Mouse (Mus musculus) heart, postnatal 14 days (tissue): ENCODE measurements around the gene Sftpd. TPM values are rescaled to one million over a fixed set of nuclear protein-coding genes. Genes with fewer than 3 reads are reported as not detected.

Experiments used
- DNase-seq, 2 experiments: peaks; one replicate each; pipeline ENCODE4 v3.0.0; 2021 to 2022
- intact Hi-C: fragments of 180-260 bp; cut with DNase I; formaldehyde crosslinking; loops from one replicate; pipeline ENCODE4 v1.15.1; 2025
- long read RNA-seq, 2 experiments: library from polyadenylated mRNA; stranded (forward); transcript quantifications; one replicate each; pipeline ENCODE4 v2.0.0; 2021
- total RNA-seq, 2 experiments: library from RNA; stranded (reverse); gene quantifications; 2 replicates each; pipeline ENCODE4 v1.2.3; 2021

Sftpd gene
- under 1 TPM in 1 of 2 experiments, not detected in 1; 0.86 TPM for total RNA-seq
- long read RNA-seq, experiment 1 = 0 reads
- long read RNA-seq, experiment 2 = 0 reads

DNA sequence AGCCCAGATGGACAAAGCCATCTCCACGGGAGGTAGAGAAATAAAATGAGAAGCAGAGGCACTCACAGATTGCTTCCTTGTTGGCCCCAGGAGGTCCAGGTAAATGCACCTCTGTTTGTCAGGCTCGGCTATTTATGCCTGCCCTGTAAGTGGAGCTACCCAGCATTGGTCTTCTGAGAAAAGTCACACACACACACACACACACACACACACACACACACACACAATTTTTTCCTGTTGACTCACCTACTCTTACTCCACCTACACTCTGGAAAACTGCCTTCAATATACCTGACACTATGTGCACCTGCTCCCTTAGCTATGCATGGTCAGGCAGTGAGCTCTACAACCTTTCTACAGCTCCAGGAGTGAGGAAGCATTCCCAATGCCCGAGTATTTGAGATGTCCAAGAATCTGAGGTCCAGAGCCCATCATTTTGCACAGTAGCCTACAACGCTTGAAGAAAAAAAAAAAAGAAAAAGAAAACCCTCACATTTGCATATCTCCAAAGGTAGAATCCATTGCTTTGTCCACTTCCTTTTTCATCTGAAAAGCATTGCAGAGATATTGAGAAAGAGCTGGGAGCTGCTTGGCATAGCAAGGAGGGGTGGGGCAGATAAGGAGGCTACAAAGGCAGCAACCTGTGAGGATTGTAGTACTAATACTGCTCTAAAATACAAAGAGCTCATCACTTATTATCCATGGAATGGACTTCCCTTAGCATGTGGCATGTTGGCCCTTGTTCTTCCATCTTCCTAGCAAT lies at the start of gene Sftpd:
TSS of gene Sftpd (minus strand) at position 91 of the 763 bp plus-strand sequence.
- intact Hi-C loops = no loop called here
- no peak for DNase-seq

DNA sequence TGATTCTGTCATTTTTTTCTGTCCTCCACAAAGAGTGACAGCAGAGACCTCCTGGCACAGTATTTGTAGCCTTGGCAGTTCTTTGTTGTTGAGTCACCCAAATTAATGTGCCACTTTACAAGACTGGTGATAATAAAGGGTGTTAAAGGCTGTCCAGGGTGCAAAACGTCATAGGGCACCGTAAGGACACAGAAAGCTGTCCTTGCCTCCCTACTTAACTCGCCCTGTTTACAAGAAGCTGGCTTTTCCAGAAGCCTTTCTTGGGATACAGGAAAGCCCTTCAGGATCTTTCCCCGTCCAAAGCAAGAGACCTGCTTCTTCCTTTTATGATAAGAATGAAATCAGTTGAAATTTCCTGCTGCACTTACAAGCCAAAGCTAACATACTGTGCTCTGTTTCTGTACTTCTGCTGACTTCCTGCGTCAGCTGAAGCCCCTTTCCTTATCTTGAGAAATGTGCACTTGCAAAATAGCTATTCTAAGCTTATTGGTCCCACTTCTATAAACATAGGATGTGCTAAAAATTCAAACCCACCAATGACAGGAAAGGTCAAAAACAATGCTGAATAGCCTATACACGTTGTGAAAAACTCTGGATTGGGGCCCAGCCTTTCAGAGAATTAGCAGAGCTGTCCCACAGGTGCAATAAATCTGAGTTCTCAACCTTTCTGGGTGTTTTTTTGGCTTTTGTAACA lies 13.2 kb upstream of the Sftpd start:
- intact Hi-C loops = no loop called here
- DNase-seq = peak in 1 of 2 experiments; percentile 5

DNA sequence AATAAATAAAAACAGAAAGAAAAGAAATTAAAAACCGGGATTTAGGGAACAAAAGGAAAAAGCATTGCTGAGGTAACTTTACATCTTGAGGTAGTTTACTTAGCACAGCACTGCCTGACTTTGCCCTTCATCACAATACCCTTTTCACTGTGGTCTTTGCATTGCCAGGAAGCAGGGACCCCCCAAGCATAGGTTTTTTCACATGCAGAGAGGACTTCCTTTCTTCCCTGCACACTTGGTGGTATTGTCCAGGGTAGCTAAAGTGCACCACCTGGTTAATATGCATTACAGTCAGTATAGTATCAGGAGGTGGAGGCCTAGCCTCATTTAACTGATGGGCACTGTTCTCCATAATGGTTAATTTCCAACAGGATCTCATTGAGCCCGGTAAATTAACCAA lies 4.5 kb upstream of the Sftpd start:
- intact Hi-C loops = no loop called here
- DNase-seq = no peak

DNA sequence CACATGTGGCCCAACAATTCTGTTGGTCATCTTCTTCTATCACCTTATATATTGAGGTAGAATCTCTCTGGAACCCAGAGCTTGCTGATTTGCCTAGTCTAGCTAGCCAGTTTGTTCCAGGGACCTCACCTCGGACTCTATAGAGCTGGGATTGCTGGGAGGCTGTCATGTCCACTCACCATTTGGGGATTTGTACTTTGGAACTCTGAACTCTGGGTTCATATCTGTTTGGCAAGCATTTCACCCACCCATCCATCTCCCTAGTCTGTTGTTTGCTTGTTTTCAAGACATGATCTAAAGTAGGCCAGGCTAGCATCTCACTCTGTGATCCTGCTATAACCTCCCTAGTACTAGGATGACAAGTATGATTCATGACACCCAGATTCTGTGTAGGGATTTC lies 10.1 kb downstream of the Sftpd start:
- intact Hi-C loops = no loop called here
- DNase-seq = no peak

DNA sequence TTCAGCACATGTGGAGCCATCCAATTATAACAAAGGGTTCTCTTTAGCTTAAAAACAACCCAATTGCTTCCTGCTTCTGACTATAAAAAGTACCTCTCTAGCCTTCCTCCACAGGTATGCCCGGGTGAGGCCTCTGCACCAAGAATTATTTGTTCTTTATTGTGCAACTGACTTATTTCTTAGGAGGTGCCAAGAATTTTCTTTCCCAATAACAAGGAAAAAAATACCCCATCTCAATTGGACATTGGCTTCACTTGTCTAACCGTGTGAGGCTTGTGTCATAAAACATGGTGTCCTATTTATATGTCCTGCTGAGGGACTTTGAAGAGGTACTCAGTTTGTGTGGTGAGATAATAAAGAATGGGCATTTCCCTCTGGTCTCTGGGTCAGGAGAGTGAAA lies 14.4 kb downstream of the Sftpd start:
- no peak for DNase-seq
- intact Hi-C loops = no loop called here

DNA sequence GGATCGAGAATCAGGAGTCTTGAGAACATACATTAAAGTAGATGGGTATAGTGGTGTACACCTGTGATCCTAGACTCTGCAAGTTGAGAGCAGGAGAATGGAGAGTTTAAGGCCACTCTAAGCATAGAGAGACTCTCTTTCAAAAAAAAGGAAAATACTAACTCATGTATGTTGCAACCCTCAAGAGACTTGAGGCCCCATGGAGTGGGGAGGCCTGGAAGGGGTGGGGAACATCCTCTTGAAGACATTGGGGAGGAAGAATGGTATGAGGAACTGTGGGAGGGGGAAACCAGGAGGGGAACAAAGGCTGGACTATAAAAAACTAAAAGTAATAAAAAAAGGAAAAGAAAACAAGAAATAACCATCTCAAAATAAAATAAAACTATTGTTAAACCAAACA lies 16.4 kb downstream of the Sftpd start:
- no peak for DNase-seq
- intact Hi-C loops = no loop called here

DNA sequence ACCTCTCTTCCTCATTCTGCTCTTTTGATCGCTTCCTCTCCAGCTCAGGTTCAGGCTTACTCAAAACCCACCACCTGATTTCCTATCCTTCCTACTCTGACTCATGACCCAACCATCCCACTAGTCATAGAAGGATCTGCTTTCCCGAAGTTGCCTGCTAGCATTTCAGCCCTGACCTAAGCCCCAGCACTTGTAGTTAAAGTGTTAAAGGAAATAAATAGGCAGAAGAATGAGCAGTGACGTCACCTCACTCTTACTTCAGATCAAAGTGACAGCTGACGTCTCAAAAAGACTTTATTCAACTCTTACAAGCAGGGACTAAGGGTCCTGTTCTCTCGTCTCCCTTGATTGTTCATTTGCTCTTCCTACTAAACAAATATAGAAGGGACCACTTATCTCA lies 17.7 kb downstream of the Sftpd start:
- intact Hi-C loops = no loop called here
- no peak for DNase-seq

DNA sequence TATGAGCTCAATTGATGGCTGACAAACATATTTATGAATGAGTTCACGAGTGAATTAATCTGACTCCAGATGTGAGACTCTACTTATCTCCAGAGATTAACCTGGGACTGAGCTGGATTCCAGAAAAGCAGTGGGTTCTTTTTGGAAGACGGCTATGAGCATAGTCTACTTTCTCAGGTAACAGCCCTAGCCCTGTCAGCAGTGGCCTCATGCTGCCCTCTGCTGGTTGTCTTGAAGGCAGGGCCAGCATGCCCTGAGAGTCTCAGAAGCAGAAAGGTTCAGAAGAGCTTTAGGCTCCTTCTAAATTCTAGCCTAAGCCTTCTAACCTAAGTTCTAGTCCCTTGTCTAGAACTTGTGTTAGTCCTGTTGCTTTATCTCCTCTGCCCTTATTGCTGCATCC lies 22.3 kb downstream of the Sftpd start:
- DNase-seq = peak; percentile 38 to 62
- intact Hi-C loops = loop anchor here (1.0 kb wide), 1 partner anchor 34 kb away; no protein-coding TSS in a partner anchor

DNA sequence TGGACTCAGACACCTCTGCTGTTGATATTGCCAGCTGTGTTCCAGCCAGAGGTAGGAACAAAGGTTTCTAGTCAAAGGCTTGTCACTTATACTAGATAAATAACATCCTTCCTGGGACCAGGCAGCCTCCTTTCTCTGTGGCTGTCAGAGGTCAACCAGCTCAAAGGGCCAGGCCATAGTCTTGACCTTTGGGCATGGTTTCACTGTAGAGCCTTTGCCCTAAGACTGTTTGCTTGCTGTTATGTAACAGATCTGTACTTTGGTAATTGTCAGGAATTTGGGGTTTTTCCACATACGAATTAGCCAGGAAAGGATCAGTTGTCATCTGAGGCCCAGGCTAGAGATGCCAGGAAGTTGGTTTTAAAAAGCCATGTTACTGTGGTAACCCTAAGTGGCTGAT lies 24.2 kb downstream of the Sftpd start:
- intact Hi-C loops = loop anchor here (2.0 kb wide), 1 partner anchor 66 kb away; no protein-coding TSS in a partner anchor

DNA sequence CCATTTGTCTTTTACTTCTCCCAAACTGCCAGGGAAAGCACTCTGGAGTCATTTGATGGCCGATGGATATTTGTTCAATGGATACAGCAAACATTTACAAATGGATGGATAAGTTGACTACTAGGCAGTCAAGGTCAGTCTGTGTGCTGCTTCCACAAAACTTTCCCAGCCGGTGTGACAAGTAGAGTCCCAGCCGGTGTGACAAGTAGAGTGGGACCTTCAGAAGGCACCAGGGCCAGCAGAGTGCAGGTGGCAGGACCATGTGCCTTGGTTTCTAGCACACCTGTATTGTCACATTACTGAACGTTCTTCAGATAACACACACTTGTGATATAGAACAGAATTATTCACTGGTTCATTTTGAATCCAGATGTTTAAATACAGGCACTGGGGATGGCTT lies 24.9 kb downstream of the Sftpd start:
- no peak for DNase-seq
- intact Hi-C loops = loop anchor here (2.0 kb wide), 1 partner anchor 65 kb away; no protein-coding TSS in a partner anchor

More for the DNA sequence above, 24.2 kb downstream of the Sftpd start:
- no peak for DNase-seq

DNA sequence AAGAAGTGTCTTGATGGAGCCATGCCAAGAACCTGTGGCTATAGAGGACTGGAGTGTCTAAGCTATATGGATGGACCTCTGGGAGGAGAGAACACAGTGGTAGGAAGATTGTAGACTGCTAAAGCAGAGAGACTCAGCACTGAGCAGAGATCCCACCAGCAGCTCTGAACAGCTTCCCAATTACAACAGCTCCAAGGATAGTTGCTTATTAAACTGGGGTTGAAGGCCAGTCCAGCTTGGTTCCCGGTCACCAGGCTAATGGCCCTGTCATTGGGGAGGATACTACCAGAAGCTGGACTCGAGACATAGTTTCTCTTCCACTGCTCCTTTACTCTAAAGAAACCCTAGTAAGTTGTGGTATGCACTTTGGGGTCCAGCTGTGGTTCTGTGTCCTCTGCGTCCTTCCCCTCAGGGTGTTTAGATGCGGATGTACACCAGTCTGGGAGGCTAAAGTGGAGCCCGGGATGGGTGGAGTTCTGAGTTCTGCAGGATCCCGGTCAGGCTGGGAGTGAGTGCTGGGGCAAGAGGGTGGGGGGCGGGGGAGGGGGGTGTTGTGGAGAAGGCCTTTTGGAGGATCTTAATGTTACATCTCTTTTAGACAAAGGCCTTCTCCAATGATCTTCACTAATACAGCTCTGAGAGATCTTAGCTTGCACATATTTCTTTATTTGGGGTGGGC lies 33.6 kb downstream of the Sftpd start, which contains the start of gene Mbl1:
TSS of gene Mbl1 (plus strand) at position 239 of the 679 bp plus-strand sequence.
- intact Hi-C loops = no loop called here
- no peak for DNase-seq

DNA sequence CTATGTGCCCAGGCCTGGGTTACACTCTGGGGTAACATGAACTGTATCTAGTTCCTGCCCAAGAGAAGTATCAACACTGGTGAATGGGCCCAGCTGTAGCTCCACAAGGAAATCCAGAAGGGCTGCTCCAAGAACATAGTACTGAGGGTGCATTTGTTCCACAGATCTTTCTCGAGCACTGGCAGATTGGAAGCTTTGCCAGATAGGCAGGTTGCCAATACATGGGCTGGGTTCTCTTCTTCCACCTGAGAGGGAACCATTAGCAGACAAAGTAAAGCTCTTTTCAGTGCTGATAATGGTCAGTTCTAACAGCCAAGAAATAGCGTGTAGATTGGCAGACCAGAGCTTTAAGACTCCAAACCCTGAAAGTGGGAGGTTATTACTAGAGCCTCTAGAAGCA lies 37.6 kb downstream of the Sftpd start:
- intact Hi-C loops = no loop called here
- DNase-seq = no peak

DNA sequence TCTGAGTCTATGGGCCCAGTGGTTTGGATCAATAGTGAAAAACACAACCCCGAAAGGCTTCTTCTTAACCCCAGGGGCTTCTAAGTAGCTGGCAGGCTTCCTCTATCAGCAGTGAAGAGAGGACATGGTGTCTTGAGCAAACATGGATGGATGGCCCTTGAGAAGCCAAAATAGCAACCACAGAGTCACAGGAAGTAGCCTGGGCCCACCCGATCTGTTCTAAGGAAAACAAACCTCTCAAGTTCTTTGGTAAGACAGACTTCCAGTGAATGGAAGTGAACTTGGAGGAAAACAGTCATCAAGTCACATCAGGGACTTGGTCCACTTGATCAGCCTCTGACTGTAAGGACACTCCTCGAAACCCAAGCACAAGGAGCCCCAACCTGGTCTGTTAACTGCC lies 38.0 kb downstream of the Sftpd start:
- no peak for DNase-seq
- intact Hi-C loops = no loop called here

DNA sequence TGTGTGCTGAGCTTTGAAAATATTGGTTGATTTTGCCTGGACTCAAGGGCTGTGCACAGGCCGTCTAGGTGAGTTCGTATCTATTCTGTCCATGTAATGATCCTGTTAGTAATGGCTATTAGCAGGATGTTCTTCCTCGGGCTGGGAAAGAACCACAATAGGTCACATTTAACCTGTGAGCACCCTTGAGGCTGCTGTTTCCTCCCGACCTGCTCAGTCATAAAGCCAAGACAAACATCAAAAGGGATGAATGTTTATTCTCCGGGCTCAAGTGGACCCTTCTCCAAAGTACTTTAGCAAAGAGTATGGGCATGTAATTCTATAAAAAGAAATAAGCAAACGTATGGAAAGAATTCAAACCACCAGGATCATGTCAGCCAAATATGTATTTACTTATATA lies 38.9 kb downstream of the Sftpd start:
- DNase-seq = no peak
- intact Hi-C loops = no loop called here

DNA sequence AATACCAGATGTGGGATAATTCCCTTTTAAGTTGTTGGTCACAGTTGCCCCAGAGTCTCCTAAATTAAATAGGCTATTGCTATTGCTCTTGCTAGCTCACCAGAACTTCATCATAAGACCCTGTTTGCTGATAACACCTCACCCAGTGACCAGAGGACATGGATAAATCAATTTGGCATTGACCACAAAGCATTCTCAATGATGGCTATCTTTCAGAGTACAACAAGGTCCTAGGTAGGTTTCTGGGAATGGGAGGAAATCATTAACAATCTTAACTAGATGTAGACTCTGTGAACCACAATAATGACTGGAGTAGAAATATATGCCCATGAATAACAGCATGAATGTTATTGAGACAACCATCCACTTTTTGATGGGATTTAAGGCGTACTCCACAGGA lies 44.3 kb downstream of the Sftpd start:
- no peak for DNase-seq
- intact Hi-C loops = no loop called here

DNA sequence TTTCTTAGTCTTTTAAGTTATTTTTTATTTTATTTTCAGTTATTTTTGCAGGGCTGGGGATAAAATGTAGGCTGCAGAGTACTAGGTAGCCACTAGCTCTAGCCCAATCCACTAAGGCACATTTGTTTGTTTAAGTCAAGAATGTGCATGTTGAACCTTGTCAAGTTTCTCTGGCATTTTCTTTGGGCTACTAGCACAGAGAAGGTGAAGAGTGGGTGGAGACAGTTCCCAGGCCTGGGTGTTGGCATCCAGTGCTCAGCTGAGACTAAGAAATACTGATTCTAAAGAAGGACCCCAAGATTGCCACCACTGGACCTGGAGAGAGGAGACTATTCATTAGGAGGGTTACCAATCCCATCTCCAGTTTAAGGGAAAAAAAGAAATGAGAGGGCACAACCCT lies 47.9 kb downstream of the Sftpd start:
- intact Hi-C loops = no loop called here
- no peak for DNase-seq

DNA sequence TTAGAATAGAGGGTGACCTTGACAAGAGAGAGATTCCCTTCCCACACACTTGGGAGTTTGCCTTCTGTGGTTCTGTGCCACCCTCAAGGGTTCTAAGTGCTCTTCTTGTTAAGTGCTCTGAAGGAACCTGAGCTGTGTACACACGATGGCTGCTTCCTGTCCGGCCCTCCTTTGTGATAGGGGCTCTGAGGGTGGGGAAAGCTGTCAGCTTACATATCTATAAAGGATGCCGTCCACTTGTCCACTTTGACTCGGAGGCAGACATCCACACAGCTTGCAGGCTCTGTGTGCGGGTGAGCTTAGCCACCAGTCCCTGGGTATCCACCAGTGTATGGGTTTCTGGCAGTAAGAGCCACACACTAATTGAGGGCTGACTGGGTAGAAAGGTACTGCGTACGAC lies 53.4 kb downstream of the Sftpd start, which contains the start of gene Sftpa1:
TSS of gene Sftpa1 (plus strand) at position 243 of the 400 bp plus-strand sequence.
- intact Hi-C loops = no loop called here

DNA sequence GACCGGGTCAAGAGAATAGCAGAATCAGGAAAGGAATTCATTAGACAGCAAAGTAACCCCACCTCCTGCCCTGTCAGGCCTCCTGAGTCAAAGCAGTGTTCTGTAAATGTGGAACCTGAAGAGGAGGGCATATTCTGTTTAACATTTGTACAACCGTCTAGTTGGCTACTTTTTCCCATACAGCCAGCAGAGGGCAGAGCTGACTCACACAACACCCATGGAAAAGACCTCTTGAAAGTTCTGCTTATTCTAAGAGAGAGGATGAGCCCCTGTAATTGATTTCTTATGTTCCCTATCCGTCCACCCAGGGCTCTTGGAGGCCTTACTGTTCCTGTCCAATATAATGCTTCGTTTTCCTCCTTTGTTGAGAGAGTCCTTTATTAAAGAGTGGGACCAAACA lies 57.0 kb downstream of the Sftpd start:
- peak; percentile 7 to 12 for DNase-seq
- intact Hi-C loops = loop anchor here (1.0 kb wide), 1 partner anchor 34 kb away; no protein-coding TSS in a partner anchor

More for the DNA sequence above, 53.4 kb downstream of the Sftpd start, which contains the start of gene Sftpa1:
- DNase-seq = no peak

DNA sequence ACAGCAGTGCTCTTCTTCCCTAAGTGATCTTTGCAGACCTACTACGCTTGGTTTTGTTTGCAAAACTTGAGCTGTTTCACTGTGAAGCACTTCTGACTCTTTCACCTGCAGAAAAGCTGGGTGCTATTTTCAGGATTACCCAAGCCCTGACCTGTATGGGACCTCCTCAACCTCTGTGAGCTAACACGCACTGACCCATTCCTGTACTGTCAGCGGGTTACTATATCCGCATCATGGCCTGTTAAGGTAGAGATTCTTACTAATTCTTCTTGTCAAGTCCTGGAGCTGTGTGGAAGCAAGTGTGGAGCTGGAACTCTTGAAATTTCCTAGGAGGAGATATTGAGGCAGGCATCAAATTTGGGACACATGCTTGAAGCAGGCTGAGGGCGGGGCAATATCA lies 60.3 kb downstream of the Sftpd start:
- intact Hi-C loops = no loop called here
- DNase-seq = no peak
